Mouse (Mus musculus): ENCODE data around the gene Tnfsf13. TPM values are rescaled to one million over a fixed set of nuclear protein-coding genes. Genes with fewer than 3 reads are reported as not detected.
"Not testable (repeated sequence)": the region's sequence is repeated elsewhere in the genome, so short reads cannot be mapped to it uniquely, and the experiment has no call there.

Tnfsf13 gene
- polyA plus RNA-seq, 1 experiment from 2014 or later: not detected

DNA sequence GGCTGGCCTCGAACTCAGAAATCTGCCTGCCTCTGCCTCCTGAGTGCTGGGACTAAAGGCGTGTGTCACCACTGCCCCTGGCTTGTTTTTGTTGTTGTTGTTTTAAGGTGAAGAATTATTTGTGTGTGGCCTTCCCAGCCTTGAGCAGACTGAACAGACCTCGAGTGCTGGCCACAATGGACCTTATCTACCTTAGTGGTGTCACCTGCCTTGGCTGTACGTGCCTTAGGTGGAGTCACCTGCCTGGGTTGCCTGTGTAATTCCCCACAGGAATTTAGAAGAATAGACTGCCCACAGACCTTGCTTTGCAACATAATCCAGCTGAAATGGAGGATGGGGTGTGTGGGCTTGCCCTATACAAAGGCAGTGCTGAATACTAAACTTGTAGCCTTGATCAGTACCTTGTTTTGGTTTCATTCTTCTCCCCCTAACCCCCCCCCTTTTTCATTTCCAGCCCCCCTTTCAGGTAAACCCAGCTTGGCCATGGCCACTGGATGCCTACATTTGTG, 22.3 kb upstream of the Tnfsf13 start:
- DNase-seq (ENCODE audit: low spot score) (no peak), ATAC-seq (ENCODE audit: low FRiP score) (no peak)
- WGBS: 91% methylated on average over 4 of the region's 4 CpGs
- no peaks in the 10 kb centered on the region for H3K36me3 ChIP-seq (ENCODE audit: control insufficient read depth, insufficient read depth, low read length)
- no peaks in the 10 kb centered on the region for H3K4me1 ChIP-seq (replicated peaks; ENCODE audit: control insufficient read depth, insufficient read depth, low read length)
- no peaks in the 10 kb centered on the region for H3K27me3 ChIP-seq (ENCODE audit: control insufficient read depth, insufficient read depth, low read length)
- no peak overlapping the region for H3K4me3 ChIP-seq (ENCODE audit: low read depth, low read length)
- no peak overlapping the region for H3K27ac ChIP-seq (ENCODE audit: low read depth, low read length)
- H3K9ac ChIP-seq (ENCODE audit: low read depth, low read length): no peak overlapping the region
- no peaks in the 10 kb centered on the region for H3K9me3 ChIP-seq (ENCODE audit: control insufficient read depth, low read length)
- H3K4me2 ChIP-seq (replicated peaks; ENCODE audit: low read depth, low read length): no peak overlapping the region

DNA sequence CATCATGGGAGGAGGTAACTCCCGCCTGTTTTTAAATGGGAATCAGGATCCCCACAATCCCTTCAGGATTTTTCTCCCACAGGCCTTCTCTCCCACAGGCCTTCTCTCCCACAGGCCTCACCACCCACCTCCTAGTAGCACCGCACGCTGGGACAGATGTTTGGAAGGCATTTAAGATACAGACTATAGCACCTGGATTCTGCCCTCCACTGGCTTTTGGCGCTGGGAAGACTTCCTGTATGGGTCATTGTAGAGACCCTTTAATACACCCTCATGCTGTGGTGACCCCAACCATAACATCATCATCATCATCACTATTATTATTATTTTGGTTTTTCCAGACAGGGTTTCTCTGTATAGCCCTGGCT, 21.9 kb upstream of the Tnfsf13 start:
- Histone ChIP-seq H3K4me3 (ENCODE audit: low read depth, low read length) (no peak overlapping the region), H3K27me3 (ENCODE audit: control insufficient read depth, insufficient read depth, low read length) (no peaks in the 10 kb centered on the region), H3K27ac (ENCODE audit: low read depth, low read length) (no peak overlapping the region), H3K9ac (ENCODE audit: low read depth, low read length) (no peak overlapping the region), H3K4me1 (replicated peaks; ENCODE audit: control insufficient read depth, insufficient read depth, low read length) (no peaks in the 10 kb centered on the region), H3K9me3 (ENCODE audit: control insufficient read depth, low read length) (no peaks in the 10 kb centered on the region), H3K36me3 (ENCODE audit: control insufficient read depth, insufficient read depth, low read length) (no peaks in the 10 kb centered on the region), H3K4me2 (replicated peaks; ENCODE audit: low read depth, low read length) (no peak overlapping the region)
- ATAC-seq (ENCODE audit: low FRiP score) (no peak), DNase-seq (ENCODE audit: low spot score) (no peak)
- 90% methylated on average over 4 of the region's 4 CpGs for WGBS

DNA sequence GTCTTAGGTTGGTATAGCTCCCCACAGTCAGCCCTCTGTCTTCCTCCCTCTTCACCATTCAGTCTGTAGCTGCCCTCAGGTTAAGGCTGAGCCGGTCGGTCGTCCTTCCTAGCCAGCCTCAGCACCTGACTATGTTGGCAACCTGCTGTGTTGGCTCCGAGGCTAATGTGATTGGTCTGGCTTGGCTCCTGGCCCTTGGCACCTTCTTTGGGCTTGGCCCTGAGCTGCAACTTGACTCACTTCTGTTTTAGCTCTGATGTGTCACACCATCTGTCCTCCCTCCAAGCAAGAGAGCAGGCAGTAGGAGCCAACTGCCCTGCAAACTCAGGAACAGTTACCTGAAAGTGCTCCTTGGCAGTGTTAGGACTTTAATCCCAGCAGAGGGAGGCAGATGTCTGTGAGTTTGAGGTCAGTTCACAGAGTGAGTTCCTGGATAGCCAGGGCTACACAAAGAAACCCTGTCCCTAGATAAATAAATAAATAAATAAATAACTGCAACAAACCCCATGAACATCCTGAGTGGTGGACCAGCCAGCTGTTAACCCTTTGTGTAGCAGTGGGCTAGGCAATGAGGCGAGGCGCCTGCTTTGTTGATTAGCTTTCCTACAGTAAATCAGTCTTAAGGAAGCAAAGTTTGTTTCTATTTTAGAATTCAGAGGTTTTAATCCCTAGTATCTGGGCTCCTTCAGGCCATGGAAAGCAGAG, 21.3 kb upstream of the Tnfsf13 start:
- H3K27ac ChIP-seq (ENCODE audit: low read depth, low read length): no peak overlapping the region
- H3K4me1 ChIP-seq (replicated peaks; ENCODE audit: control insufficient read depth, insufficient read depth, low read length): no peaks in the 10 kb centered on the region
- H3K36me3 ChIP-seq (ENCODE audit: control insufficient read depth, insufficient read depth, low read length): no peaks in the 10 kb centered on the region
- H3K4me3 ChIP-seq (ENCODE audit: low read depth, low read length): no peak overlapping the region
- DNase-seq (ENCODE audit: low spot score) (no peak), ATAC-seq (ENCODE audit: low FRiP score) (no peak)
- 47% methylated on average over 6 of the region's 6 CpGs for WGBS
- H3K9ac ChIP-seq (ENCODE audit: low read depth, low read length): no peak overlapping the region
- no peaks in the 10 kb centered on the region for H3K27me3 ChIP-seq (ENCODE audit: control insufficient read depth, insufficient read depth, low read length)
- H3K9me3 ChIP-seq (ENCODE audit: control insufficient read depth, low read length): no peaks in the 10 kb centered on the region
- H3K4me2 ChIP-seq (replicated peaks; ENCODE audit: low read depth, low read length): no peak overlapping the region

- Histone ChIP-seq H3K9me3 (ENCODE audit: control insufficient read depth, low read length) (no peaks in the 10 kb centered on the region), H3K4me2 (replicated peaks; ENCODE audit: low read depth, low read length) (no peak overlapping the region), H3K4me3 (ENCODE audit: low read depth, low read length) (no peak overlapping the region), H3K27ac (ENCODE audit: low read depth, low read length) (no peak overlapping the region), H3K27me3 (ENCODE audit: control insufficient read depth, insufficient read depth, low read length) (no peaks in the 10 kb centered on the region), H3K36me3 (ENCODE audit: control insufficient read depth, insufficient read depth, low read length) (no peaks in the 10 kb centered on the region), H3K4me1 (replicated peaks; ENCODE audit: control insufficient read depth, insufficient read depth, low read length) (no peaks in the 10 kb centered on the region), H3K9ac (ENCODE audit: low read depth, low read length) (no peak overlapping the region)
- DNase-seq (ENCODE audit: low spot score) (no peak), ATAC-seq (ENCODE audit: low FRiP score) (no peak)
- WGBS: 51% methylated on average over 2 of the region's 2 CpGs
These were observed 19.0 kb upstream of the Tnfsf13 start for GRCm38 (mm10) chr11:69704613-69705010.

DNA sequence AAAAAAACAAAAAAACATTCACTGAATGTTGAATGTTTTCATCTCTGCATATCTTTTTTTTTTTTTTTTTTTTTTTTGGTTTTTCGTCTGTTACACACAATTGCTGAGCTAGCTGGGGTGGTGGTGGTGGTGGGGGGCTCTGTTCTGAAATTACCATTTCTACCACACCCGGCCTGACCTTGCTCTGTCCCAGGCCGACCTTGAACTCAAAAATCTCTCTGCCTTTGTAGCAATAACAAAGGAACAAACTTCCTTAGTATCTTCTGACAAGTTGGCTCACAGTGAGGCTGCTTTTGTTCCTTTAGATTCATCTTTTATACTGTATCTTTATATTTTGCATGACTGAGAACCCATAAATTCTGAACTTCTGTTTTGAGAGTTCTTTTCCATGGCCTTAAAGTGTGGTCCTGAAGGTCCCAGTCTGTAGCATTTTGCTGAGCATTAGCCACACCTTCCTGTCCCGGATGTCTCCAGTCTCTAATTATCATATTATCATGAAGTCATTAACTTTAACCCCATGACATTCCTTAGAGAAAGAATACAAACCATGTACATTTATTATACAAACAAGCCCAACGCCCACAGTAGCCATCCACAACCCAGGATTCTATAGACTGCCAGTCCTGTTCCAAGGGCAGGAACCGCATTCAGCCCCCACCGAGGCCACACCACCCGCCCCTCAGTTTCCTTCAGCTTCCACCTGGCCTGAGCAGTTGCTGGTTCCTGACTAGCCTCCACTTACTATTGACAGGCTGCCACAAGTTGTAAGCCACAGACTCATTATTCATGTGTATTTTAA, 18.4 kb upstream of the Tnfsf13 start:
- Histone ChIP-seq H3K27me3 (ENCODE audit: control insufficient read depth, insufficient read depth, low read length) (no peaks in the 10 kb centered on the region), H3K9ac (ENCODE audit: low read depth, low read length) (no peak overlapping the region), H3K4me3 (ENCODE audit: low read depth, low read length) (no peak overlapping the region), H3K27ac (ENCODE audit: low read depth, low read length) (no peak overlapping the region), H3K4me2 (replicated peaks; ENCODE audit: low read depth, low read length) (no peak overlapping the region), H3K36me3 (ENCODE audit: control insufficient read depth, insufficient read depth, low read length) (no peaks in the 10 kb centered on the region), H3K9me3 (ENCODE audit: control insufficient read depth, low read length) (no peaks in the 10 kb centered on the region), H3K4me1 (replicated peaks; ENCODE audit: control insufficient read depth, insufficient read depth, low read length) (no peaks in the 10 kb centered on the region)
- WGBS: 65% methylated on average over 8 of the region's 8 CpGs
- no peak for ATAC-seq (ENCODE audit: low FRiP score)
- DNase-seq (ENCODE audit: low spot score): no peak

GRCm38 (mm10) chr11:69703381-69703780, 17.8 kb upstream of the Tnfsf13 start:
- not testable (repeated sequence) for H3K9ac ChIP-seq (ENCODE audit: low read depth, low read length); H3K4me1 ChIP-seq (replicated peaks; ENCODE audit: control insufficient read depth, insufficient read depth, low read length); ATAC-seq (ENCODE audit: low FRiP score); H3K36me3 ChIP-seq (ENCODE audit: control insufficient read depth, insufficient read depth, low read length); H3K4me2 ChIP-seq (replicated peaks; ENCODE audit: low read depth, low read length); DNase-seq (ENCODE audit: low spot score); H3K9me3 ChIP-seq (ENCODE audit: control insufficient read depth, low read length); H3K27ac ChIP-seq (ENCODE audit: low read depth, low read length); H3K4me3 ChIP-seq (ENCODE audit: low read depth, low read length); H3K27me3 ChIP-seq (ENCODE audit: control insufficient read depth, insufficient read depth, low read length)
- whole genome bisulfite sequencing: 70% methylated on average over 2 of the region's 3 CpGs

DNA sequence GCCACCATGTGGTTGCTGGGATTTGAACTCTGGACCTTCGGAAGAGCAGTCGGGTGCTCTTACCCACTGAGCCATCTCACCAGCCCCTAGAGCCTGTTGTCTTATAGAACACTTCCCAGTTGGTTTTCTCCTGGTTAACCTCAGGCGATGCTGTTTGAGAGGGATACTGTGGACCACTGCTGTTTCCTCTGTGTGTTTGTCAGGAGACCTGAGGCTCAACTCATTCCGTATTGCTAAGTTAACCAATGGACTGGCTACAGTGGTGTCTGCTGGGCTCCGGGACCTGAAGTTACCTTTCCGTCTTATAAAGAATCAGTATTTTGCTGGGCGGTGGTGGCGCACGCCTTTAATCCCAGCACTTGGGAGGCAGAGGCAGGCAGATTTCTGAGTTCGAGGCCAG, 17.3 kb upstream of the Tnfsf13 start:
- not testable (repeated sequence) for H3K9ac ChIP-seq (ENCODE audit: low read depth, low read length); H3K27ac ChIP-seq (ENCODE audit: low read depth, low read length)

GRCm38 (mm10) chr11:69699595-69699994, 14.0 kb upstream of the Tnfsf13 start:
- no peaks in the 10 kb centered on the region for H3K9me3 ChIP-seq (ENCODE audit: control insufficient read depth, low read length)
- H3K4me3 ChIP-seq (ENCODE audit: low read depth, low read length): no peak overlapping the region
- H3K36me3 ChIP-seq (ENCODE audit: control insufficient read depth, insufficient read depth, low read length): no peaks in the 10 kb centered on the region
- ATAC-seq (ENCODE audit: low FRiP score) (no peak), DNase-seq (ENCODE audit: low spot score) (no peak)
- H3K4me2 ChIP-seq (replicated peaks; ENCODE audit: low read depth, low read length): no peak overlapping the region
- peaks cover 7% of the 10 kb centered on the region for H3K4me1 ChIP-seq (replicated peaks; ENCODE audit: control insufficient read depth, insufficient read depth, low read length)
- no peak overlapping the region for H3K27ac ChIP-seq (ENCODE audit: low read depth, low read length)
- H3K27me3 ChIP-seq (ENCODE audit: control insufficient read depth, insufficient read depth, low read length): no peaks in the 10 kb centered on the region
- no peak overlapping the region for H3K9ac ChIP-seq (ENCODE audit: low read depth, low read length)
- 77% methylated on average over 1 of the region's 1 CpGs for WGBS

More for the DNA sequence above, 17.3 kb upstream of the Tnfsf13 start:
- not testable (repeated sequence) for H3K4me3 ChIP-seq (ENCODE audit: low read depth, low read length); H3K4me1 ChIP-seq (replicated peaks; ENCODE audit: control insufficient read depth, insufficient read depth, low read length); H3K4me2 ChIP-seq (replicated peaks; ENCODE audit: low read depth, low read length); H3K36me3 ChIP-seq (ENCODE audit: control insufficient read depth, insufficient read depth, low read length); H3K27me3 ChIP-seq (ENCODE audit: control insufficient read depth, insufficient read depth, low read length); ATAC-seq (ENCODE audit: low FRiP score); DNase-seq (ENCODE audit: low spot score); H3K9me3 ChIP-seq (ENCODE audit: control insufficient read depth, low read length)
- WGBS: 94% methylated on average over 10 of the region's 10 CpGs

GRCm38 (mm10) chr11:69698574-69698973, 13.0 kb upstream of the Tnfsf13 start:
- ATAC-seq (ENCODE audit: low FRiP score) (no peak), DNase-seq (ENCODE audit: low spot score) (no peak)
- Histone ChIP-seq H3K27ac (ENCODE audit: low read depth, low read length) (no peak overlapping the region), H3K36me3 (ENCODE audit: control insufficient read depth, insufficient read depth, low read length) (no peaks in the 10 kb centered on the region), H3K27me3 (ENCODE audit: control insufficient read depth, insufficient read depth, low read length) (no peaks in the 10 kb centered on the region), H3K9me3 (ENCODE audit: control insufficient read depth, low read length) (no peaks in the 10 kb centered on the region), H3K9ac (ENCODE audit: low read depth, low read length) (no peak overlapping the region), H3K4me2 (replicated peaks; ENCODE audit: low read depth, low read length) (no peak overlapping the region), H3K4me1 (replicated peaks; ENCODE audit: control insufficient read depth, insufficient read depth, low read length) (peaks cover 7% of the 10 kb centered on the region), H3K4me3 (ENCODE audit: low read depth, low read length) (no peak overlapping the region)
- 78% methylated on average over 5 of the region's 5 CpGs for WGBS

Measured in hindbrain, embryonic 11.5 days (tissue).